Mouse (Mus musculus) brain, embryonic 14.5 days (tissue): ENCODE measurements around the gene Slc9a6.

Source experiments
- CTCF ChIP-seq: fragments of 200-500 bp; IDR thresholded peaks from 2 replicates; pipeline ENCODE4 v1.5.1; 2012; ENCODE audit warnings: inconsistent platforms, mild to moderate bottlenecking, moderate library complexity, borderline replicate concordance; ENCODE audit not compliant: insufficient read depth, insufficient read length; ENCODE audit errors: extremely low read depth
- POLR2A ChIP-seq: fragments of 200-500 bp; IDR thresholded peaks from 2 replicates; pipeline ENCODE4 v1.6.1; 2012; ENCODE audit warnings: mild to moderate bottlenecking, inconsistent platforms, borderline replicate concordance; ENCODE audit not compliant: poor library complexity, insufficient read depth, insufficient read length, severe bottlenecking; ENCODE audit errors: extremely low read depth

- no peak for TF ChIP-seq POLR2A
- TF ChIP-seq CTCF = no peak
Observed at GRCm38 (mm10) chrX:56667296-56667695, 57.7 kb downstream of the Slc9a6 start.
